Mouse (Mus musculus): Measurements from ENCODE around the gene Cox8a. TPM values are rescaled to one million over a fixed set of nuclear protein-coding genes. Genes with fewer than 3 reads are reported as not detected.

Cox8a gene
- polyA plus RNA-seq, 1 experiment from 2014 or later = 656 TPM

- Histone ChIP-seq H3K27me3 (no peaks in the 10 kb centered on the region), H3K4me1 (peaks cover 36% of the 10 kb centered on the region), H3K4me3 (no peak overlapping the region), H3K4me2 (replicated peaks) (no peak overlapping the region), H3K27ac (replicated peaks) (peak overlapping the region; percentile 23; the same call in 1 of the 2 replicates), H3K9ac (replicated peaks) (no peak overlapping the region), H3K9me3 (no peaks in the 10 kb centered on the region), H3K36me3 (peaks cover 16% of the 10 kb centered on the region; the same call in 1 of the 2 replicates)
- 76% methylated on average over 5 of the region's 5 CpGs for WGBS
- no peak for ATAC-seq (replicated peaks)
Measured at GRCm38 (mm10) chr19:7214484-7214883, 2.9 kb downstream of the Cox8a start.

- ATAC-seq (replicated peaks) = no peak
- WGBS = 96% methylated on average over 3 of the region's 3 CpGs
- H3K4me3 ChIP-seq = no peak overlapping the region
- H3K27ac ChIP-seq (replicated peaks) = no peak overlapping the region
- peaks cover 16% of the 10 kb centered on the region; the same call in 1 of the 2 replicates for H3K36me3 ChIP-seq
- H3K4me2 ChIP-seq (replicated peaks) = no peak overlapping the region
- H3K27me3 ChIP-seq = no peaks in the 10 kb centered on the region
- no peaks in the 10 kb centered on the region for H3K9me3 ChIP-seq
- no peak overlapping the region for H3K9ac ChIP-seq (replicated peaks)
- peaks cover 33% of the 10 kb centered on the region for H3K4me1 ChIP-seq
Measured at GRCm38 (mm10) chr19:7213010-7213409, 4.4 kb downstream of the Cox8a start.

- H3K36me3 ChIP-seq = peaks cover 16% of the 10 kb centered on the region; the same call in 1 of the 2 replicates
- peaks cover 30% of the 10 kb centered on the region for H3K4me1 ChIP-seq
- H3K4me3 ChIP-seq = no peak overlapping the region
- whole genome bisulfite sequencing = 89% methylated on average over 1 of the region's 1 CpGs
- ATAC-seq (replicated peaks) = no peak
- H3K27me3 ChIP-seq = no peaks in the 10 kb centered on the region
- no peak overlapping the region for H3K4me2 ChIP-seq (replicated peaks)
- no peak overlapping the region for H3K27ac ChIP-seq (replicated peaks)
- H3K9ac ChIP-seq (replicated peaks) = no peak overlapping the region
- H3K9me3 ChIP-seq = no peaks in the 10 kb centered on the region
Measured at GRCm38 (mm10) chr19:7212216-7212615, 5.2 kb downstream of the Cox8a start.

GRCm38 (mm10) chr19:7209907-7210646 is 7.3 kb downstream of the Cox8a start:
- no peaks in the 10 kb centered on the region for H3K27me3 ChIP-seq
- H3K4me1 ChIP-seq = peaks cover 24% of the 10 kb centered on the region
- no peak overlapping the region for H3K4me3 ChIP-seq
- H3K9me3 ChIP-seq = no peaks in the 10 kb centered on the region
- H3K9ac ChIP-seq (replicated peaks) = no peak overlapping the region
- H3K4me2 ChIP-seq (replicated peaks) = no peak overlapping the region
- 93% methylated on average over 7 of the region's 7 CpGs for WGBS
- H3K36me3 ChIP-seq = peaks cover 16% of the 10 kb centered on the region; the same call in 1 of the 2 replicates
- ATAC-seq (replicated peaks) = no peak
- no peak overlapping the region for H3K27ac ChIP-seq (replicated peaks)

GRCm38 (mm10) chr19:7205753-7206736 is 11.4 kb downstream of the Cox8a start, which contains the start of gene Otub1:
Otub1 (minus strand) TSS chr19:7206316.
- no peaks in the 10 kb centered on the region for H3K9me3 ChIP-seq
- ATAC-seq (replicated peaks) = peak; percentile 97
- H3K36me3 ChIP-seq = peaks cover 29% of the 10 kb centered on the region
- peak within 1 kb of the TSS; percentile 88 for H3K4me2 ChIP-seq (replicated peaks)
- WGBS = under 1% methylated on average over 75 of the region's 79 CpGs
- peak within 1 kb of the TSS; percentile 95 for H3K27ac ChIP-seq (replicated peaks)
- H3K9ac ChIP-seq (replicated peaks) = peak within 1 kb of the TSS; percentile 80
- H3K27me3 ChIP-seq = no peaks in the 10 kb centered on the region
- peaks cover 28% of the 10 kb centered on the region for H3K4me1 ChIP-seq
- H3K4me3 ChIP-seq = peak within 1 kb of the TSS; percentile 76

- Histone ChIP-seq H3K9me3 (no peaks in the 10 kb centered on the region), H3K4me2 (replicated peaks) (peak overlapping the region; percentile 88), H3K4me1 (peaks cover 28% of the 10 kb centered on the region), H3K36me3 (peaks cover 36% of the 10 kb centered on the region), H3K27ac (replicated peaks) (peak overlapping the region; percentile 95), H3K4me3 (peak overlapping the region; percentile 76), H3K9ac (replicated peaks) (peak overlapping the region; percentile 80), H3K27me3 (no peaks in the 10 kb centered on the region)
- WGBS = 27% methylated on average over 7 of the region's 7 CpGs
- ATAC-seq (replicated peaks) = 0 out of 2 replicates have a peak, but pooled peaks have one; percentile 4
Measured at GRCm38 (mm10) chr19:7205326-7205725, 12.1 kb downstream of the Cox8a start.

GRCm38 (mm10) chr19:7204898-7205297 is 12.5 kb downstream of the Cox8a start:
- no peak overlapping the region for H3K27ac ChIP-seq (replicated peaks)
- peaks cover 28% of the 10 kb centered on the region for H3K4me1 ChIP-seq
- no peaks in the 10 kb centered on the region for H3K27me3 ChIP-seq
- H3K9ac ChIP-seq (replicated peaks) = peak overlapping the region; percentile 80
- peak overlapping the region; percentile 88 for H3K4me2 ChIP-seq (replicated peaks)
- H3K9me3 ChIP-seq = no peaks in the 10 kb centered on the region
- no peak for ATAC-seq (replicated peaks)
- peaks cover 40% of the 10 kb centered on the region for H3K36me3 ChIP-seq
- H3K4me3 ChIP-seq = peak overlapping the region; percentile 76
- WGBS = 68% methylated on average over 2 of the region's 2 CpGs

- H3K4me3 ChIP-seq = no peak overlapping the region
- no peak for ATAC-seq (replicated peaks)
- peaks cover 58% of the 10 kb centered on the region for H3K36me3 ChIP-seq
- H3K27me3 ChIP-seq = no peaks in the 10 kb centered on the region
- H3K4me2 ChIP-seq (replicated peaks) = no peak overlapping the region
- WGBS = 61% methylated on average over 1 of the region's 1 CpGs
- no peaks in the 10 kb centered on the region for H3K9me3 ChIP-seq
- peaks cover 19% of the 10 kb centered on the region for H3K4me1 ChIP-seq
- no peak overlapping the region for H3K27ac ChIP-seq (replicated peaks)
- no peak overlapping the region for H3K9ac ChIP-seq (replicated peaks)
Measured at GRCm38 (mm10) chr19:7200427-7200826, 17.0 kb downstream of the Cox8a start.

GRCm38 (mm10) chr19:7199089-7199488 is 18.3 kb downstream of the Cox8a start:
- Histone ChIP-seq H3K4me3 (no peak overlapping the region), H3K9me3 (no peaks in the 10 kb centered on the region), H3K36me3 (peaks cover 55% of the 10 kb centered on the region), H3K4me1 (peaks cover 5% of the 10 kb centered on the region; the same call in 1 of the 2 replicates), H3K9ac (replicated peaks) (no peak overlapping the region), H3K4me2 (replicated peaks) (no peak overlapping the region), H3K27me3 (no peaks in the 10 kb centered on the region), H3K27ac (replicated peaks) (no peak overlapping the region)
- WGBS = 94% methylated on average over 13 of the region's 13 CpGs
- ATAC-seq (replicated peaks) = no peak

GRCm38 (mm10) chr19:7197445-7197844 is 20.0 kb downstream of the Cox8a start:
- H3K4me2 ChIP-seq (replicated peaks) = no peak overlapping the region
- 0 out of 2 replicates have a peak, but pooled peaks have one; percentile 5 for ATAC-seq (replicated peaks)
- H3K9me3 ChIP-seq = no peaks in the 10 kb centered on the region
- H3K36me3 ChIP-seq = peaks cover 39% of the 10 kb centered on the region
- H3K4me1 ChIP-seq = peaks cover 9% of the 10 kb centered on the region
- no peak overlapping the region for H3K4me3 ChIP-seq
- H3K27me3 ChIP-seq = no peaks in the 10 kb centered on the region
- WGBS = 77% methylated on average over 9 of the region's 9 CpGs
- H3K27ac ChIP-seq (replicated peaks) = no peak overlapping the region
- no peak overlapping the region for H3K9ac ChIP-seq (replicated peaks)

GRCm38 (mm10) chr19:7196741-7197270 is 20.6 kb downstream of the Cox8a start:
- H3K9me3 ChIP-seq = no peaks in the 10 kb centered on the region
- no peak overlapping the region for H3K27ac ChIP-seq (replicated peaks)
- ATAC-seq (replicated peaks) = 0 out of 2 replicates have a peak, but pooled peaks have one; percentile 17
- no peak overlapping the region for H3K9ac ChIP-seq (replicated peaks)
- 14% methylated on average over 17 of the region's 17 CpGs for WGBS
- H3K27me3 ChIP-seq = no peaks in the 10 kb centered on the region
- H3K4me2 ChIP-seq (replicated peaks) = no peak overlapping the region
- H3K36me3 ChIP-seq = peaks cover 36% of the 10 kb centered on the region
- H3K4me1 ChIP-seq = peaks cover 16% of the 10 kb centered on the region
- H3K4me3 ChIP-seq = no peak overlapping the region
